Mouse (Mus musculus): ENCODE data around the gene Wt1.

GRCm38 (mm10) chr2:105086081-105086480 lies 40.2 kb upstream of the Wt1 start:
- TF ChIP-seq CTCF (IDR thresholded peaks at IDR 0.05; ENCODE audit: low read depth, low read length) (no peak), POLR2A (IDR thresholded peaks at IDR 0.05; ENCODE audit: borderline replicate concordance, low read depth, low read length) (no peak)

Measured in bone marrow macrophage, adult 2 months (primary cell).